Mouse (Mus musculus) liver, embryonic 14.5 days (tissue): Measurements from ENCODE around the gene Aplp2.

Source experiments
- CTCF ChIP-seq: IDR thresholded peaks from 2 replicates; pipeline ENCODE4 v1.5.1; 2016; ENCODE audit warnings: antibody characterized with exemption, low read depth, control low read depth
- EP300 ChIP-seq: IDR thresholded peaks from 2 replicates; pipeline ENCODE4 v1.6.1; 2016; ENCODE audit warnings: antibody characterized with exemption, low read depth

GRCm38 (mm10) chr9:31210749-31211689 lies 596 bp downstream of the Aplp2 start:
- TF ChIP-seq CTCF: no peak
- TF ChIP-seq EP300: no peak
